Mouse (Mus musculus) MEL (cell line): ENCODE data around the gene Btg1.
A peak's percentile ranks its signal among the peaks of the same experiment; 100 is the strongest.

Experiments
- CTCF ChIP-seq, 3 experiments: IDR thresholded peaks in 2 of 3; conservative IDR thresholded peaks in 1 of 3; 2 replicates each; pipeline ENCODE4 v1.5.1; 2011 to 2012; ENCODE audit warnings: low read length in 3 of 3, low read depth in 2 of 3, mild to moderate bottlenecking in 2 of 3, improper control_type of control experiment in 1 of 3, inconsistent platforms in 1 of 3, mixed read lengths in 1 of 3, moderate library complexity in 1 of 3; ENCODE audit not compliant: control insufficient read depth in 1 of 3, insufficient read depth in 1 of 3, poor library complexity in 1 of 3, severe bottlenecking in 1 of 3
- E2F4 ChIP-seq: IDR thresholded peaks from 2 replicates; pipeline ENCODE4 v1.6.1; 2011; ENCODE audit warnings: low read depth, low read length, improper control_type of control experiment, borderline replicate concordance
- ETS1 ChIP-seq: IDR thresholded peaks from 2 replicates; pipeline ENCODE4 v1.6.1; 2012; ENCODE audit warnings: low read depth, mild to moderate bottlenecking, inconsistent platforms, low read length, improper control_type of control experiment, moderate library complexity
- MAFK ChIP-seq: IDR thresholded peaks from 2 replicates; pipeline ENCODE4 v1.6.1; 2011; ENCODE audit warnings: low read depth, mild to moderate bottlenecking, low read length, improper control_type of control experiment, borderline replicate concordance
- MAX ChIP-seq: IDR thresholded peaks from 2 replicates; pipeline ENCODE4 v1.6.1; 2011; ENCODE audit warnings: low read length, improper control_type of control experiment
- MAZ ChIP-seq: IDR thresholded peaks from 2 replicates; pipeline ENCODE4 v1.6.1; 2012; ENCODE audit warnings: low read depth, mild to moderate bottlenecking, inconsistent platforms, low read length, improper control_type of control experiment
- MYC ChIP-seq: IDR thresholded peaks from 2 replicates; pipeline ENCODE4 v1.6.1; 2011; ENCODE audit warnings: low read depth, mild to moderate bottlenecking, low read length, improper control_type of control experiment, moderate library complexity
- POLR2A ChIP-seq, 2 experiments: IDR thresholded peaks; 2 replicates each; pipeline ENCODE4 v1.6.1; 2011 to 2012; ENCODE audit warnings: low read length in 2 of 2, mild to moderate bottlenecking in 2 of 2, control low read depth in 1 of 2, improper control_type of control experiment in 1 of 2, low read depth in 1 of 2, moderate library complexity in 1 of 2; ENCODE audit not compliant: control insufficient read depth in 1 of 2, insufficient read depth in 1 of 2, poor library complexity in 1 of 2
- POLR2AphosphoS2 ChIP-seq: IDR thresholded peaks from 2 replicates; pipeline ENCODE4 v1.6.1; 2011; ENCODE audit warnings: low read length, improper control_type of control experiment
- TCF12 ChIP-seq: IDR thresholded peaks from 2 replicates; pipeline ENCODE4 v1.6.1; 2014; ENCODE audit warnings: low read depth, mild to moderate bottlenecking, inconsistent platforms, low read length, improper control_type of control experiment, moderate library complexity
- USF1 ChIP-seq: IDR thresholded peaks from 2 replicates; pipeline ENCODE4 v1.6.1; 2014; ENCODE audit warnings: low read depth, mild to moderate bottlenecking, inconsistent platforms, low read length, improper control_type of control experiment, moderate library complexity
- ZNF384 ChIP-seq: IDR thresholded peaks from 2 replicates; pipeline ENCODE4 v1.6.1; 2012; ENCODE audit warnings: low read depth, mild to moderate bottlenecking, inconsistent platforms, low read length, improper control_type of control experiment

DNA sequence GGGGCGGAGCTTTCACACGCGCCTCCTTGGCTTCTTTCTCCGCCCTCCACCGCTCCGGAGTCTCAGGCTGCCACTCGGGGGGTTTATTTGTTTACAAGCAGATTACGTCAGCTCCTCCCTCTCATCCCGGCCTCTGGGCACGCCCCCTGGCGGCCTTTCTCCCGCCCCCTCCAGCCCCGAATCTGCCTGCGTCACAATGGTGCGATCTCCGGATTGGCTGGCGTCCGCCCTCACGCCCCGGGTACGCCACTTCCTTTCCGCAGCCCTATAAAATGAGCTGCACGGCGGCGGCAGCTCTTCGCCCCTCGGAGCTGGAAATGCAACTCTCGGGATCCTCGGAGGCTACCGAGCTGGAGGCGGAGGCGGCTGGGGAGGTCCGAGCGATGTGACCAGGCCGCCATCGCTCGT, at the start of gene Btg1:
- peak; percentile 92 to 100 for TF ChIP-seq POLR2A (IDR thresholded peaks at IDR 0.05; ENCODE audit: control insufficient read depth in 1 of 2, insufficient read depth in 1 of 2, low read depth in 1 of 2, low read length in 2 of 2, poor library complexity in 1 of 2)
- peak; percentile 99 for TF ChIP-seq POLR2AphosphoS2
- TF ChIP-seq ZNF384 = no peak
- TF ChIP-seq USF1 = 0 out of 2 replicates have a peak, but pooled peaks have one; percentile 52
- no peak for TF ChIP-seq CTCF (IDR thresholded peaks at IDR 0.05 in 2 of 3, conservative IDR thresholded peaks at IDR 0.05 in 1 of 3; ENCODE audit: control insufficient read depth in 1 of 3, insufficient read depth in 1 of 3, low read depth in 2 of 3, low read length in 3 of 3, poor library complexity in 1 of 3, severe bottlenecking in 1 of 3)
- TF ChIP-seq E2F4 = no peak
- no peak for TF ChIP-seq MAZ
- no peak for TF ChIP-seq MYC
- TF ChIP-seq MAFK = no peak
- TF ChIP-seq MAX = 0 out of 2 replicates have a peak, but pooled peaks have one; percentile 25
- peak; percentile 57; the same call in 1 of the 2 replicates for TF ChIP-seq ETS1
- TF ChIP-seq TCF12 = peak; percentile 69
